ENCODE assay signal across 8 mouse cellular contexts in the genomic region with DNA sequence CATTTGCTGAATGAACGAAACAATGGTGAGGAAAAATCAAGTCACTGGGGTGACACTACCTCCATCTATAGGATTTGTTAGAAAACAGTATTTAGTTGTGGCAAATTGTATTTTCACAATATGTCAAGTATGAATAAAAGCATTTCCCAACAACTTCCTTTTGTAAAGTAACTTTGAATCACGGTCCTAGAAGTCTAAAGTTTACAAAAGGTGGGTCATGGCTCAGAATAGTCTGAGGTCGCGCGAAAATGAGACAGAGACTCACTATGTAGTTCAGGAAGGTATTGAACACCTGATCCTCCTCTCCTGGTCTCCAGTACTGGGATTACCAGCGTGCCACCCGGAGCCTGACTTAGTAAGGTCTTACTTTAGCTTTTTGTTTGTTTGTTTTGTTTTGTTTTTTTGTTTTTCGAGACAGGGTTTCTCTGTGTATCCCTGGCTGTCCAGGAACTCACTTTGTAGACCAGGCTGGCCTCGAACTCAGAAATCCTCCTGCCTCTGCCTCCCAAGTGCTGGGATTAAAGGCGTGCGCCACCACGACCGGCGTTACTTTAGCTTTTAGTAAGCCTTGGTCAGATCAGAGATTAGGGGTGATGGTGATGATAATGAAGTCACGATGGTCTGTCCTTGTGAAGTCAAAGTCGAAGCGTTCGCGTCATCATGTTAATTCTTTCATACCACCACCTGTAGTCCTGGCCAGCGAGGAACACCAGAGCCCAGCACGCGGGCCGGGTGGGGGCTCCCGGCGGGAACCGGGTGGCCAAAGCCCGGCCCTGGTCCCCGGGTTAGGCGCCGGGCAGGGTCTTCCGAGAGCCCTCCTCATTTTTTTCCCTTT. TPM values are rescaled to one million over a fixed set of nuclear protein-coding genes. Genes with fewer than 3 reads are reported as not detected.
DNase-seq lines count a peak whose midpoint lies in the region; ATAC-seq lines count a peak whose summit lies in the region.

A gene (plus strand): TSS at position 689 of the 835 bp plus-strand sequence.

- DNase-seq in cerebellum, adult 8-10 months, result peak; percentile 42
- DNase-seq in cerebellum, adult 18-20 months, result no peak
- DNase-seq in thymus, postnatal 0 days (ENCODE audit: low spot score), result no peak
- no peak for DNase-seq in thymus, postnatal 10 days (ENCODE audit: low spot score in 2 of 2)
- no peak for DNase-seq in left cerebral cortex, adult 8-10 months (ENCODE audit: low spot score in 2 of 2)
- no peak for DNase-seq in cerebellum, postnatal 36 days

- peak within 1 kb of the TSS; percentile 95 for H3K9ac ChIP-seq in heart, embryonic 11.5 days (ENCODE audit: low read depth, low read length)
- H3K9ac ChIP-seq in midbrain, embryonic 16.5 days (ENCODE audit: low read depth, low read length), result peak within 1 kb of the TSS; percentile 94

- H3K4me3 ChIP-seq in heart, embryonic 11.5 days (ENCODE audit: low read depth, low read length), result peak within 1 kb of the TSS; percentile 74
- H3K4me3 ChIP-seq in midbrain, embryonic 16.5 days (ENCODE audit: low read depth, low read length), result peak within 1 kb of the TSS; percentile 79

- H3K4me1 ChIP-seq in heart, embryonic 11.5 days (ENCODE audit: control insufficient read depth, insufficient read depth, low read length), result no peaks in the 10 kb centered on the region
- peaks cover 6% of the 10 kb centered on the region; the same call in 1 of the 2 replicates for H3K4me1 ChIP-seq in midbrain, embryonic 16.5 days (ENCODE audit: control insufficient read depth, insufficient read depth, low read length)

- H3K9me3 ChIP-seq in heart, embryonic 11.5 days (replicated peaks; ENCODE audit: control insufficient read depth, low read length), result no peaks in the 10 kb centered on the region
- H3K9me3 ChIP-seq in midbrain, embryonic 16.5 days (replicated peaks; ENCODE audit: control insufficient read depth, low read length, poor library complexity, severe bottlenecking), result no peaks in the 10 kb centered on the region

- H3K27ac ChIP-seq in heart, embryonic 11.5 days (ENCODE audit: low read depth, low read length), result peak within 1 kb of the TSS; percentile 98
- H3K27ac ChIP-seq in midbrain, embryonic 16.5 days (ENCODE audit: low read length), result peak within 1 kb of the TSS; percentile 97

- ATAC-seq in heart, embryonic 11.5 days (replicated peaks; ENCODE audit: insufficient number of reproducible peaks, low FRiP score, low TSS enrichment), result no peak
- ATAC-seq in midbrain, embryonic 16.5 days, result peak; percentile 0; the same call in 1 of the 2 replicates

- 29% methylated on average over 31 of the region's 31 CpGs for WGBS in heart, embryonic 11.5 days (ENCODE audit: insufficient replicate concordance)
- 31% methylated on average over 31 of the region's 31 CpGs for WGBS in midbrain, embryonic 16.5 days

- peak within 1 kb of the TSS; percentile 73 for H3K4me2 ChIP-seq in heart, embryonic 11.5 days
- peak within 1 kb of the TSS; percentile 53 for H3K4me2 ChIP-seq in midbrain, embryonic 16.5 days (ENCODE audit: low read length)

- H3K27me3 ChIP-seq in heart, embryonic 11.5 days (ENCODE audit: control insufficient read depth, insufficient read depth, low read length), result no peaks in the 10 kb centered on the region
- no peaks in the 10 kb centered on the region for H3K27me3 ChIP-seq in midbrain, embryonic 16.5 days (ENCODE audit: control insufficient read depth, insufficient read depth, low read depth, low read length)

- H3K36me3 ChIP-seq in heart, embryonic 11.5 days (ENCODE audit: control insufficient read depth, insufficient read depth, low read length), result no peaks in the 10 kb centered on the region
- no peaks in the 10 kb centered on the region for H3K36me3 ChIP-seq in midbrain, embryonic 16.5 days (ENCODE audit: control insufficient read depth, insufficient read depth, low read length)

RNA-seq across cellular contexts. Expression of the gene that starts here (rescaled TPM):
- polyA plus RNA-seq in thymus, postnatal 0 days (2015; fragmentation: Nextera tagmentation; extraction: Ambion mirVana), result 14.0 and 14.6 TPM in 2 replicates
- polyA plus RNA-seq in heart, embryonic 11.5 days (2014; fragmentation: Nextera tagmentation; extraction: Ambion mirVana), result 8.9 and 9.5 TPM in 2 replicates
- 10 to 100 TPM; 24.0 to 29.8 (median 27.7) TPM for total RNA-seq in left cerebral cortex, adult 8-10 months (2022)
- 6.7 and 6.8 TPM in 2 replicates for polyA plus RNA-seq in midbrain, embryonic 16.5 days (2015; fragmentation: Nextera tagmentation; extraction: Ambion mirVana)
